Mouse (Mus musculus): Measurements from ENCODE around the gene Astn2. TPM values are rescaled to one million over a fixed set of nuclear protein-coding genes. Genes with fewer than 3 reads are reported as not detected.

The Astn2 gene
- polyA plus RNA-seq, 1 experiment from 2014 or later, result 0.24 TPM

- Histone ChIP-seq H3K4me2 (ENCODE audit: low read length) (no peak overlapping the region), H3K27me3 (ENCODE audit: insufficient read depth, low read length) (no peaks in the 10 kb centered on the region), H3K4me1 (replicated peaks; ENCODE audit: insufficient read depth, low read length) (no peaks in the 10 kb centered on the region), H3K9me3 (replicated peaks; ENCODE audit: low read length) (no peaks in the 10 kb centered on the region), H3K4me3 (replicated peaks; ENCODE audit: low read depth, low read length) (no peak overlapping the region), H3K36me3 (ENCODE audit: insufficient read depth, low read length) (no peaks in the 10 kb centered on the region), H3K27ac (no peak overlapping the region), H3K9ac (ENCODE audit: low read depth, low read length) (no peak overlapping the region)
- ATAC-seq (replicated peaks; ENCODE audit: low FRiP score, low read depth) (no peak), DNase-seq (ENCODE audit: low spot score) (peak; percentile 19)
- 43% methylated on average over 11 of the region's 11 CpGs for WGBS
- no peak for TF ChIP-seq CTCF (IDR thresholded peaks at IDR 0.05; ENCODE audit: low read depth)
Observed at GRCm38 (mm10) chr4:65916027-65917008, 488.1 kb downstream of the Astn2 start.

- no peaks in the 10 kb centered on the region for H3K9me3 ChIP-seq (replicated peaks; ENCODE audit: low read length)
- no peak overlapping the region for H3K9ac ChIP-seq (ENCODE audit: low read depth, low read length)
- H3K36me3 ChIP-seq (ENCODE audit: insufficient read depth, low read length), result no peaks in the 10 kb centered on the region
- DNase-seq (ENCODE audit: low spot score) (peak; percentile 0), ATAC-seq (replicated peaks; ENCODE audit: low FRiP score, low read depth) (no peak; the same call in 1 of the 2 replicates)
- H3K27ac ChIP-seq, result no peak overlapping the region
- H3K4me3 ChIP-seq (replicated peaks; ENCODE audit: low read depth, low read length), result no peak overlapping the region
- WGBS, result 59% methylated on average over 8 of the region's 8 CpGs
- no peaks in the 10 kb centered on the region for H3K27me3 ChIP-seq (ENCODE audit: insufficient read depth, low read length)
- H3K4me2 ChIP-seq (ENCODE audit: low read length), result no peak overlapping the region
- no peak for TF ChIP-seq CTCF (IDR thresholded peaks at IDR 0.05; ENCODE audit: low read depth)
- H3K4me1 ChIP-seq (replicated peaks; ENCODE audit: insufficient read depth, low read length), result no peaks in the 10 kb centered on the region
Observed at GRCm38 (mm10) chr4:65912247-65912942, 492.0 kb downstream of the Astn2 start.

- H3K9ac ChIP-seq (ENCODE audit: low read depth, low read length), result no peak overlapping the region
- no peaks in the 10 kb centered on the region for H3K27me3 ChIP-seq (ENCODE audit: insufficient read depth, low read length)
- no peaks in the 10 kb centered on the region for H3K36me3 ChIP-seq (ENCODE audit: insufficient read depth, low read length)
- no peaks in the 10 kb centered on the region for H3K4me1 ChIP-seq (replicated peaks; ENCODE audit: insufficient read depth, low read length)
- WGBS, result 69% methylated on average over 7 of the region's 7 CpGs
- ATAC-seq (replicated peaks; ENCODE audit: low FRiP score, low read depth) (no peak), DNase-seq (ENCODE audit: low spot score) (no peak)
- no peak overlapping the region for H3K4me3 ChIP-seq (replicated peaks; ENCODE audit: low read depth, low read length)
- no peaks in the 10 kb centered on the region for H3K9me3 ChIP-seq (replicated peaks; ENCODE audit: low read length)
- H3K27ac ChIP-seq, result no peak overlapping the region
- H3K4me2 ChIP-seq (ENCODE audit: low read length), result no peak overlapping the region
- TF ChIP-seq CTCF (IDR thresholded peaks at IDR 0.05; ENCODE audit: low read depth), result no peak
Observed at GRCm38 (mm10) chr4:65907660-65908059, 496.8 kb downstream of the Astn2 start.

GRCm38 (mm10) chr4:65904963-65905362, 499.4 kb downstream of the Astn2 start:
- Histone ChIP-seq H3K4me1 (replicated peaks; ENCODE audit: insufficient read depth, low read length) (no peaks in the 10 kb centered on the region), H3K9ac (ENCODE audit: low read depth, low read length) (no peak overlapping the region), H3K9me3 (replicated peaks; ENCODE audit: low read length) (no peaks in the 10 kb centered on the region), H3K27me3 (ENCODE audit: insufficient read depth, low read length) (no peaks in the 10 kb centered on the region), H3K36me3 (ENCODE audit: insufficient read depth, low read length) (no peaks in the 10 kb centered on the region), H3K4me2 (ENCODE audit: low read length) (no peak overlapping the region), H3K4me3 (replicated peaks; ENCODE audit: low read depth, low read length) (no peak overlapping the region), H3K27ac (no peak overlapping the region)
- TF ChIP-seq CTCF (IDR thresholded peaks at IDR 0.05; ENCODE audit: low read depth), result no peak
- 75% methylated on average over 2 of the region's 2 CpGs for WGBS
- no peak for ATAC-seq (replicated peaks; ENCODE audit: low FRiP score, low read depth)
- DNase-seq (ENCODE audit: low spot score), result no peak

- Histone ChIP-seq H3K27me3 (ENCODE audit: insufficient read depth, low read length) (no peaks in the 10 kb centered on the region), H3K4me2 (ENCODE audit: low read length) (no peak overlapping the region), H3K9ac (ENCODE audit: low read depth, low read length) (no peak overlapping the region), H3K27ac (no peak overlapping the region), H3K9me3 (replicated peaks; ENCODE audit: low read length) (no peaks in the 10 kb centered on the region), H3K4me3 (replicated peaks; ENCODE audit: low read depth, low read length) (no peak overlapping the region), H3K36me3 (ENCODE audit: insufficient read depth, low read length) (no peaks in the 10 kb centered on the region), H3K4me1 (replicated peaks; ENCODE audit: insufficient read depth, low read length) (no peaks in the 10 kb centered on the region)
- no peak for ATAC-seq (replicated peaks; ENCODE audit: low FRiP score, low read depth)
- 43% methylated on average over 5 of the region's 5 CpGs for WGBS
- DNase-seq (ENCODE audit: low spot score), result no peak
- TF ChIP-seq CTCF (IDR thresholded peaks at IDR 0.05; ENCODE audit: low read depth), result no peak
Observed at GRCm38 (mm10) chr4:65896092-65897027, 508.1 kb downstream of the Astn2 start.

Measured in kidney, postnatal 0 days (tissue).